Mouse (Mus musculus): ENCODE measurements around the gene Gm45837. TPM values are rescaled to one million over a fixed set of nuclear protein-coding genes. Genes with fewer than 3 reads are reported as not detected.

The Gm45837 gene
- not detected in 2 replicates for polyA plus RNA-seq (2016; fragmentation: Nextera tagmentation; extraction: Ambion mirVana)

- 72% methylated on average over 11 of the region's 11 CpGs for WGBS
Measured at GRCm38 (mm10) chr7:101410267-101410936, at the start of gene Gm45837. Gene Gm45837, plus strand, starts transcription at chr7:101410886.

GRCm38 (mm10) chr7:101361021-101361420, 49.7 kb upstream of the Gm45837 start:
- H3K4me2 ChIP-seq = no peak overlapping the region
- H3K9me3 ChIP-seq = no peaks in the 10 kb centered on the region
- no peaks in the 10 kb centered on the region for H3K27me3 ChIP-seq
- ATAC-seq (ENCODE audit: insufficient number of reproducible peaks, insufficient read depth, low FRiP score, low TSS enrichment, low read depth) = no peak
- no peaks in the 10 kb centered on the region for H3K36me3 ChIP-seq
- no peak overlapping the region for H3K9ac ChIP-seq (replicated peaks)
- H3K4me1 ChIP-seq (replicated peaks) = peaks cover 27% of the 10 kb centered on the region
- H3K27ac ChIP-seq = 0 out of 2 replicates have a peak overlapping the region, but pooled peaks have one; percentile 47
- 78% methylated on average over 4 of the region's 4 CpGs for WGBS
- H3K4me3 ChIP-seq (replicated peaks) = no peak overlapping the region

More at GRCm38 (mm10) chr7:101410267-101410936, at the start of gene Gm45837:
- no peak within 1 kb of the TSS for H3K9ac ChIP-seq (replicated peaks)
- no peak within 1 kb of the TSS for H3K27ac ChIP-seq
- peaks cover under 1% of the 10 kb centered on the region; the same call in 1 of the 2 replicates for H3K27me3 ChIP-seq
- H3K4me3 ChIP-seq (replicated peaks) = no peak within 1 kb of the TSS
- no peak for ATAC-seq (ENCODE audit: insufficient number of reproducible peaks, insufficient read depth, low FRiP score, low TSS enrichment, low read depth)
- no peak within 1 kb of the TSS for H3K4me2 ChIP-seq
- no peaks in the 10 kb centered on the region for H3K9me3 ChIP-seq
- H3K36me3 ChIP-seq = peaks cover 42% of the 10 kb centered on the region
- peaks cover 10% of the 10 kb centered on the region for H3K4me1 ChIP-seq (replicated peaks)

- 56% methylated on average over 4 of the region's 4 CpGs for WGBS
- H3K4me3 ChIP-seq (replicated peaks) = no peak overlapping the region
Measured at GRCm38 (mm10) chr7:101361767-101362166, 48.9 kb upstream of the Gm45837 start.

GRCm38 (mm10) chr7:101362791-101363191, 47.9 kb upstream of the Gm45837 start:
- H3K4me2 ChIP-seq = no peak overlapping the region
- ATAC-seq (ENCODE audit: insufficient number of reproducible peaks, insufficient read depth, low FRiP score, low TSS enrichment, low read depth) = no peak
- H3K4me1 ChIP-seq (replicated peaks) = peaks cover 15% of the 10 kb centered on the region
- 67% methylated on average over 5 of the region's 5 CpGs for whole genome bisulfite sequencing
- no peaks in the 10 kb centered on the region for H3K27me3 ChIP-seq
- H3K36me3 ChIP-seq = no peaks in the 10 kb centered on the region
- no peak overlapping the region for H3K9ac ChIP-seq (replicated peaks)
- no peak overlapping the region for H3K27ac ChIP-seq
- H3K9me3 ChIP-seq = no peaks in the 10 kb centered on the region
- no peak overlapping the region for H3K4me3 ChIP-seq (replicated peaks)

More at GRCm38 (mm10) chr7:101361767-101362166, 48.9 kb upstream of the Gm45837 start:
- H3K27me3 ChIP-seq = no peaks in the 10 kb centered on the region
- H3K36me3 ChIP-seq = no peaks in the 10 kb centered on the region
- no peak for ATAC-seq (ENCODE audit: insufficient number of reproducible peaks, insufficient read depth, low FRiP score, low TSS enrichment, low read depth)
- no peak overlapping the region for H3K9ac ChIP-seq (replicated peaks)
- no peak overlapping the region for H3K4me2 ChIP-seq
- H3K4me1 ChIP-seq (replicated peaks) = peaks cover 20% of the 10 kb centered on the region
- H3K9me3 ChIP-seq = no peaks in the 10 kb centered on the region
- H3K27ac ChIP-seq = no peak overlapping the region

GRCm38 (mm10) chr7:101363914-101364313, 46.8 kb upstream of the Gm45837 start:
- no peak overlapping the region for H3K4me3 ChIP-seq (replicated peaks)
- no peaks in the 10 kb centered on the region for H3K9me3 ChIP-seq
- no peak for ATAC-seq (ENCODE audit: insufficient number of reproducible peaks, insufficient read depth, low FRiP score, low TSS enrichment, low read depth)
- H3K36me3 ChIP-seq = no peaks in the 10 kb centered on the region
- peaks cover 20% of the 10 kb centered on the region for H3K4me1 ChIP-seq (replicated peaks)
- H3K27me3 ChIP-seq = no peaks in the 10 kb centered on the region
- no peak overlapping the region for H3K9ac ChIP-seq (replicated peaks)
- H3K4me2 ChIP-seq = no peak overlapping the region
- WGBS = 81% methylated on average over 5 of the region's 5 CpGs
- H3K27ac ChIP-seq = no peak overlapping the region

DNA sequence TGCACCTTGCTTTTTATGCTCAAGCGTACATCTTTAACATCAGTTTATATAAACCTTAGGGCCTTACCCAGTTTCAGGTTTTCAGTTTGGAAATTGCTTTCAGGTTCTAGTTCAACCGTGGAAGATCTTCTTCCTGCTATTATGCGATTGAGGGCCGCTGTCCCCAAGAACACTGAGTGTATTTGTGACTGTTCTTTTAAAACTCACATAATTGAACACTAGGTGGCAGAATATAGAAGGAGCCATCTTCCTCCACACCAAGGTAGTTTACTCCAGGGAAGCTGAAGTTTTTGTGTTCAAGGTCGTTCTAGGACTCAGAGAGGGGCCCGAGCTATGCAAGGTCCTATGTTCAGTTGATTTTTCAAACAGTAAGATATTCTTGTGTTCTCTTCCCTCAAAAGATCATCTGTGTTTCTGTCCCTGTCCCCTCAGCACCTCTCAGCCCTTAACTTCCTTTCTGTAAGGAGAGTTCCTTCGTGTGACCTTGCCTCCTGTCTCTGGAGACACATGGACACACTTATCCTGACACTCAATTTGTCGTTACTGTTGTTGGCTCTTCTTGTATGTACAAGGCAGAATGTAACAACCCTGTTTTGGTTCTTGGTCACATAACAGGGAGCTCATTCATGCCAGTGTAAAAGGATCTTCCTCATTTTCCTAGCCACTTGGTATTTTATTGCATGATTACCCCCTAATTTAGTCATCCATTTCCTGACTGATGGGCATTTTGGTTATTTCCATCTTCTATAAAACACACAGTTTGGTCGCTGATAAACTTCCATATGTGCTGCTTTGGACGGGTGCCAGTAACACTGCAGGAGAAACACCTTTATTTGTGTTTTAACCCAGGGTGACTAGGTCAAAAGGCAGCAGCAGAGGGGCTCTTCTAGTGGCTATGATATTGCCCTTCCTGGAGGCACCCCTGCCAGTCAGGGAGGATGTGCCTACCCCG, 42.5 kb upstream of the Gm45837 start:
- H3K9me3 ChIP-seq = no peaks in the 10 kb centered on the region
- no peaks in the 10 kb centered on the region for H3K36me3 ChIP-seq
- H3K4me2 ChIP-seq = no peak overlapping the region
- peaks cover 4% of the 10 kb centered on the region; the same call in 1 of the 2 replicates for H3K4me1 ChIP-seq (replicated peaks)
- no peak for ATAC-seq (ENCODE audit: insufficient number of reproducible peaks, insufficient read depth, low FRiP score, low TSS enrichment, low read depth)
- 58% methylated on average over 11 of the region's 11 CpGs for WGBS
- H3K4me3 ChIP-seq (replicated peaks) = no peak overlapping the region
- H3K27ac ChIP-seq = no peak overlapping the region
- H3K9ac ChIP-seq (replicated peaks) = no peak overlapping the region
- no peaks in the 10 kb centered on the region for H3K27me3 ChIP-seq

- WGBS = 79% methylated on average over 7 of the region's 7 CpGs
- H3K27ac ChIP-seq = no peak overlapping the region
- H3K27me3 ChIP-seq = no peaks in the 10 kb centered on the region
- no peaks in the 10 kb centered on the region for H3K9me3 ChIP-seq
- no peak overlapping the region for H3K4me2 ChIP-seq
- H3K4me3 ChIP-seq (replicated peaks) = no peak overlapping the region
- no peak for ATAC-seq (ENCODE audit: insufficient number of reproducible peaks, insufficient read depth, low FRiP score, low TSS enrichment, low read depth)
- no peaks in the 10 kb centered on the region for H3K36me3 ChIP-seq
- no peak overlapping the region for H3K9ac ChIP-seq (replicated peaks)
- H3K4me1 ChIP-seq (replicated peaks) = 0 out of 2 replicates have a peak, but pooled peaks cover 4% of the 10 kb centered on the region
Measured at GRCm38 (mm10) chr7:101369666-101370065, 41.0 kb upstream of the Gm45837 start.

GRCm38 (mm10) chr7:101373082-101373481, 37.6 kb upstream of the Gm45837 start:
- H3K27ac ChIP-seq = no peak overlapping the region
- no peaks in the 10 kb centered on the region for H3K9me3 ChIP-seq
- no peak overlapping the region for H3K9ac ChIP-seq (replicated peaks)
- no peak overlapping the region for H3K4me3 ChIP-seq (replicated peaks)
- H3K36me3 ChIP-seq = no peaks in the 10 kb centered on the region
- H3K27me3 ChIP-seq = no peaks in the 10 kb centered on the region
- no peak overlapping the region for H3K4me2 ChIP-seq
- WGBS = 78% methylated on average over 26 of the region's 26 CpGs
- no peak for ATAC-seq (ENCODE audit: insufficient number of reproducible peaks, insufficient read depth, low FRiP score, low TSS enrichment, low read depth)
- H3K4me1 ChIP-seq (replicated peaks) = peaks cover 19% of the 10 kb centered on the region

DNA sequence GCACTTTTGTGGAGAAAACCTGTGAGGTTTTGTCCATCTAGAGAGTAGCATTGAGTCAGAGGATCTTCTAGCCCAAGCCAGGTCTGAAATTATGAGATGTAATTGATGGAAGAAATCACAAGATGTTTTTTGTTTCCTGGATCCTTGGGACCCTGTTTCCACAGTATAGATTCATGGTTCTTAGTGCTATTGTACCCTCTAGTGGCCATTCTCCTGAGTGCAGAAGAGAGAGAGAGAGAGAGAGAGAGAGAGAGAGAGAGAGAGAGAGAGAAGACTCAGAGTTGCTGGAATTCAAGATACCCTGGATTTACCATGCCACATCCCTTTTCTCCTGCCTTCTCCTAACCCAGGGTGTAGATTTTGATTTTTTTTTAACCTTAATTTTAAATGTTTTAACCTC, 36.5 kb upstream of the Gm45837 start:
- Histone ChIP-seq H3K4me3 (replicated peaks) (no peak overlapping the region), H3K9me3 (no peaks in the 10 kb centered on the region), H3K4me1 (replicated peaks) (peaks cover 24% of the 10 kb centered on the region), H3K9ac (replicated peaks) (no peak overlapping the region), H3K36me3 (no peaks in the 10 kb centered on the region), H3K4me2 (no peak overlapping the region), H3K27ac (no peak overlapping the region), H3K27me3 (no peaks in the 10 kb centered on the region)
- no peak for ATAC-seq (ENCODE audit: insufficient number of reproducible peaks, insufficient read depth, low FRiP score, low TSS enrichment, low read depth)

- WGBS = 48% methylated on average over 10 of the region's 10 CpGs
- Histone ChIP-seq H3K4me2 (no peak overlapping the region), H3K27me3 (no peaks in the 10 kb centered on the region), H3K4me3 (replicated peaks) (no peak overlapping the region), H3K4me1 (replicated peaks) (peaks cover 31% of the 10 kb centered on the region), H3K36me3 (no peaks in the 10 kb centered on the region), H3K9me3 (no peaks in the 10 kb centered on the region), H3K9ac (replicated peaks) (no peak overlapping the region), H3K27ac (peak overlapping the region; percentile 41; the same call in 1 of the 2 replicates)
- ATAC-seq (ENCODE audit: insufficient number of reproducible peaks, insufficient read depth, low FRiP score, low TSS enrichment, low read depth) = no peak
Measured at GRCm38 (mm10) chr7:101376701-101377340, 33.9 kb upstream of the Gm45837 start.
